Mouse (Mus musculus): ENCODE data around the gene Sgpp2. TPM values are rescaled to one million over a fixed set of nuclear protein-coding genes. Genes with fewer than 3 reads are reported as not detected.

The Sgpp2 gene
- polyA plus RNA-seq, 1 experiment from 2014 or later: 0.37 TPM

DNA sequence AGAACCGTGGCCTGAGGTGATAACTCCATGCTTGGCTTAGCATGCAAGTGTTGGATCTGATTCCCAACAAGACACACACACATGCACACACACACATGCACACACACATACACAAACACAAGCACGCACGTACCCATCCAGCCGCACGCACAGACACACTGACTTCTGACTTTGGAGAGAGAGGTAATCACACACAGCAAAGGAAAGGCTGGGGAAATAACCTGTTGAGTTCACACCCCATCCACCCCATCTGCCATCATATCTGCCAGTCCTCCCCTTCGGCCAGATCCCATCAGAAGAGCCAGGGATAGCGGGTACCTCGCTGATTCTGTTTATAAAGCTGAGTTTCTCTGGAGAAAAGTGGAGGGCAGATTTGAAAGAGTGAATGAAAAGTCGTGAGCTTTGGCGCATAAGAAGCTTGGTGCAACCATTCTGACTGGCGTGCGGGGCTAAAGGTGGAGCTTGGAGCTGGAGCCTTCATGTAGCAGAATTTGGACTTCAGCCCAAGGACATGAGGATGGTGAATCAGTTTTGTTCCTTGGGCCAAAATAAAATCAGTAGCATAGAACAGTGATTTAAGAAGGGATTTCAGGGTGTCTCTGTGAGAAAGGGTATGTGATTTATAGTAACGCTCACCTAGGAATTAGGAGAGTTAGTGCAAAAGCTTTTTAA is 8.1 kb downstream of the Sgpp2 start:
- Histone ChIP-seq H3K9ac (no peak overlapping the region), H3K4me2 (no peak overlapping the region), H3K27ac (no peak overlapping the region), H3K4me3 (no peak overlapping the region), H3K4me1 (no peaks in the 10 kb centered on the region), H3K27me3 (no peaks in the 10 kb centered on the region), H3K36me3 (ENCODE audit: poor library complexity, severe bottlenecking) (no peaks in the 10 kb centered on the region), H3K9me3 (replicated peaks) (no peaks in the 10 kb centered on the region)
- no peak for ATAC-seq
- WGBS: 87% methylated on average over 13 of the region's 13 CpGs

GRCm38 (mm10) chr1:78320291-78320690 is 10.1 kb downstream of the Sgpp2 start:
- Histone ChIP-seq H3K4me2 (no peak overlapping the region), H3K27ac (no peak overlapping the region), H3K9me3 (replicated peaks) (no peaks in the 10 kb centered on the region), H3K27me3 (no peaks in the 10 kb centered on the region), H3K9ac (no peak overlapping the region), H3K4me1 (no peaks in the 10 kb centered on the region), H3K36me3 (ENCODE audit: poor library complexity, severe bottlenecking) (no peaks in the 10 kb centered on the region), H3K4me3 (no peak overlapping the region)
- ATAC-seq: no peak
- 80% methylated on average over 3 of the region's 3 CpGs for WGBS

DNA sequence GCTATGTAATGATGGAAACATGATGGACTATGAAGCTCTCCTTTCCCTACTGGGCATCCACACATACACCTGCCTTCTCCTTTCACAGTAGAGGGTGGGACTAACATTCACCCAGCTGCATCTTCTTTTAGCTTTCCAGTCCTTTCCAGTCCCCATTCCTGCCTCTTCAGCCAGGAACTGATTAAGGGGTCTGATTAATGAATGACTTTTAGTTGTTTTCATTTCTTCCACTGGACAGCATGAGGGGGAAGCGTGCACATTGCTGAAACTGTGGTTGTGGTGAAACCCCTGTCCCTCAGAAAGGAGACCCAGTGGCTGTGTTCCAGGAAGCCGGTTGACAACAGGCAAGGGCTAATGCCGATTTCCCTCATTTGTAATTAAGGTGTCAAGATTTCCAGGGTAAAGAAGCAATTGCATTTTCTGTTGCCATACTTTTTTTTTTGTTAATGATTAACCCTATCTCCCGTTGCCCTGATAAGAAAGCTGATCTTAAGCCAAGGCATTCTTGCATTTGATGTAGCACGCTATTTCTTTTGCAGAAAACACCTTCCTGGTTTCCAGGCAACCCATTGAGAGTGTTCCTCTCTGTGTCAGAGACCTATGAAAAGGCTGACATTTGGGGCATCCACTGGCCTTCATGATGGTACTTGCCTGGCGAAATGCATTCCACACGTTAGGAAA is 12.1 kb downstream of the Sgpp2 start:
- Histone ChIP-seq H3K4me3 (no peak overlapping the region), H3K36me3 (ENCODE audit: poor library complexity, severe bottlenecking) (no peaks in the 10 kb centered on the region), H3K27me3 (no peaks in the 10 kb centered on the region), H3K9ac (no peak overlapping the region), H3K9me3 (replicated peaks) (no peaks in the 10 kb centered on the region), H3K4me1 (no peaks in the 10 kb centered on the region), H3K4me2 (no peak overlapping the region), H3K27ac (no peak overlapping the region)
- WGBS: 70% methylated on average over 7 of the region's 7 CpGs
- no peak for ATAC-seq

DNA sequence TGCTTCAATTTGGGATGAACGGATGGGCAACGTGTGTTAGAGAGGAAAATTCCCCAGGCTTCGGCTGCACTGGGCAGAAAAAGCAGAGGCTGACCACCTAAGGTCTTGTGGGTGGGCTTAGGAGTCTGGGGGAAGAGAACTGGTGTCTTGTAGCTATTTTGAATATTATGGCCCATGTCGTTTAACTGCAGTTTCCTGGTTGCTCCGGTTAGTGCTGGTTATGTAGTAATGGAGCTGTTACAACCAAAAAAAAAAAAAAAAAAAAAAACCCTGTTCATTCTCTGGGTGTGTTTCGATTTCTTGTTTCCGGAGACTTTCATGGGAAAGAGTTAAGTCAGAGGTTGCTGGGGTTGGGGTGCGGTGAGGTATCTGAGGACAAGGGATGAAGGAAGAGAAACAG is 12.7 kb downstream of the Sgpp2 start:
- 87% methylated on average over 8 of the region's 8 CpGs for WGBS
- no peaks in the 10 kb centered on the region for H3K4me1 ChIP-seq
- H3K36me3 ChIP-seq (ENCODE audit: poor library complexity, severe bottlenecking): no peaks in the 10 kb centered on the region
- no peak for ATAC-seq
- H3K4me3 ChIP-seq: no peak overlapping the region
- H3K27ac ChIP-seq: no peak overlapping the region
- no peak overlapping the region for H3K4me2 ChIP-seq
- H3K27me3 ChIP-seq: no peaks in the 10 kb centered on the region
- H3K9me3 ChIP-seq (replicated peaks): no peaks in the 10 kb centered on the region
- H3K9ac ChIP-seq: no peak overlapping the region

DNA sequence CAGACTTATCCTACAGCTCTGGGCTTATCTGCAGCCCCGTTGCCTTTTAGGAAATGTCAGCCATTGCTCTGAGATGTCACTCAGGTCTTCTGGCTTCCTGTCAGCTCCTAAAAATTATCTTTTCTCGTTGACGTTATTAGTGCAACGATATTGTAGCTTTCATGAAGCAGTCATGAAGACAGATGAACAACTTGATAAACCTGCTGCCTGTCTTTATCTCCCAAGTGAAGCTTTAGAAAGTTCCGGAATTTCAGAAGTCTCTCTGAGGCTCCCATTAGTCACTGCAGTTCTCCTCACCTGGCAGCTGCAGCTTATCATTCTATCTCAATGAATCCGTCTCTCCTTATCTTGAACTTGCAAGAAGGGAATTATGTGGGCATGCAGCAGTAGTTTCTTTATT is 13.9 kb downstream of the Sgpp2 start:
- Histone ChIP-seq H3K9ac (no peak overlapping the region), H3K9me3 (replicated peaks) (no peaks in the 10 kb centered on the region), H3K4me2 (no peak overlapping the region), H3K36me3 (ENCODE audit: poor library complexity, severe bottlenecking) (no peaks in the 10 kb centered on the region), H3K4me1 (no peaks in the 10 kb centered on the region), H3K4me3 (no peak overlapping the region), H3K27me3 (no peaks in the 10 kb centered on the region), H3K27ac (no peak overlapping the region)
- ATAC-seq: no peak
- WGBS: 90% methylated on average over 6 of the region's 6 CpGs

DNA sequence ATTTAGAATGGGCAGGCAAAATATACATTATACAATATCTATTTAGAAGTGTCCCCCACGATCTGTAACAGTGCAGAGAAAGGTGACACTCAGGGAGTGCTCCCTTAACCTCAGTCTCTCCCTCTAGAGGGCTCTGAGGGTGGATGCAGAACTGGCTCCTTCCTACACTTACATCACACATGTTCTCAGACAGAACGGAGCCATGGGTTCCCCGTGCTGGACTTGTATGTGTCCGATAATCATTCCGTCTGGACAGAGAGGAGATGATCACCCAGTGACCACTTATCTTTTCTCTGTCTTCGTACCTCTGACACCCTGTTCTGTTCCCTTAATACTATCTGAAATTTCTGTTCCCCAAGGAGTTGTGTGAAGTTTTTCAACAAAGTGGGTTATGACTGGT is 15.7 kb downstream of the Sgpp2 start:
- H3K4me1 ChIP-seq: no peaks in the 10 kb centered on the region
- no peak overlapping the region for H3K9ac ChIP-seq
- WGBS: 84% methylated on average over 6 of the region's 6 CpGs
- H3K4me3 ChIP-seq: no peak overlapping the region
- H3K4me2 ChIP-seq: no peak overlapping the region
- no peaks in the 10 kb centered on the region for H3K27me3 ChIP-seq
- ATAC-seq: no peak
- H3K27ac ChIP-seq: no peak overlapping the region
- H3K36me3 ChIP-seq (ENCODE audit: poor library complexity, severe bottlenecking): no peaks in the 10 kb centered on the region
- H3K9me3 ChIP-seq (replicated peaks): no peaks in the 10 kb centered on the region

DNA sequence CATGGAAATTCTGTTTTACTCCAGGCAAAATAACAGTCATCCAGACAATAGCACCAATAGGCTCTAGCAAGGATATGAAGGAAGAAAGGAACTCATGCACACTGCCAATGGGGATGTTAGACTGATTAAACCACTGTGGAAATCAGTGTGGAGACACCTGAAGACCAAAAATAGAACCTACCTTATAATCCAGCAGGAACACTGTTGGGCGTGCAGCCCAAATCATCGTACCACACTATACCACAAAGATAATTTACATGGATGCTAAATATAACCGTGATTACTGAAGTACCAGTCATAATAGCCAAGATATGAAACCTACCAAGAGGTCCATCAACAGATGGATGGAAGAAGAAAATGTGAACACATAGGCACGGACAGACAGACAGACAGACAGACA is 18.5 kb downstream of the Sgpp2 start:
- no peak overlapping the region for H3K27ac ChIP-seq
- H3K4me2 ChIP-seq: no peak overlapping the region
- H3K9me3 ChIP-seq (replicated peaks): no peaks in the 10 kb centered on the region
- no peaks in the 10 kb centered on the region for H3K27me3 ChIP-seq
- no peak overlapping the region for H3K4me3 ChIP-seq
- WGBS: 90% methylated on average over 4 of the region's 4 CpGs
- no peak overlapping the region for H3K9ac ChIP-seq
- no peaks in the 10 kb centered on the region for H3K36me3 ChIP-seq (ENCODE audit: poor library complexity, severe bottlenecking)
- H3K4me1 ChIP-seq: no peaks in the 10 kb centered on the region
- no peak for ATAC-seq

GRCm38 (mm10) chr1:78329861-78330260 is 19.7 kb downstream of the Sgpp2 start:
- H3K4me3 ChIP-seq: no peak overlapping the region
- no peak for ATAC-seq
- H3K27me3 ChIP-seq: no peaks in the 10 kb centered on the region
- H3K9me3 ChIP-seq (replicated peaks): no peaks in the 10 kb centered on the region
- no peaks in the 10 kb centered on the region for H3K36me3 ChIP-seq (ENCODE audit: poor library complexity, severe bottlenecking)
- H3K4me2 ChIP-seq: no peak overlapping the region
- no peak overlapping the region for H3K27ac ChIP-seq
- H3K9ac ChIP-seq: no peak overlapping the region
- WGBS: 96% methylated on average over 1 of the region's 1 CpGs
- H3K4me1 ChIP-seq: no peaks in the 10 kb centered on the region

DNA sequence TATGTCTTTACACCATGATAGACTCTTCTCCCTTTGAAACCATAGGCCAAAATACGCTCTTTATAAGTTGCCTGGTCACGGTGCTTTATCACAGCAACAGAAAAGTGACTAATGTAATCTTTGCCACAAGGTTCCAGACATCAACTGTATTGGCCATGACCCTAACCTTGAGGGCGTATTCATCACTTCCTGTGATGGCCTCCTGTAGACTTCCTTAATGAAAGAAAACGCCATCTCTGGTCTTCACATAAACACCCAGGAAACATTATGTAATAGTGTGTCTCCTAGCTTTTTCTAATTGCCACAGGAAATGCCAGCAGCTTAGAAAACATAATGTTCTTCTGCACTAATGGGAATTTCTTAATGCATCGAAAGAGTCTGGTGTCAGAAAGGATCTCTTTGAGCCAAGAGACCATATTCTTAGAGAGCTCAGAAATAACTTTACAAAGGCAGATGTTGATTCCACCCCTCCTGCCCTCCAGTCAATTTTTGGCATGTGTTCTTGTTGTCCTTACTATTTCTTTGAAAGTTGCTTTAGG is 20.5 kb downstream of the Sgpp2 start:
- Histone ChIP-seq H3K36me3 (ENCODE audit: poor library complexity, severe bottlenecking) (no peaks in the 10 kb centered on the region), H3K4me1 (no peaks in the 10 kb centered on the region), H3K4me2 (no peak overlapping the region), H3K9me3 (replicated peaks) (no peaks in the 10 kb centered on the region), H3K4me3 (no peak overlapping the region), H3K9ac (no peak overlapping the region), H3K27ac (no peak overlapping the region), H3K27me3 (no peaks in the 10 kb centered on the region)
- 93% methylated on average over 5 of the region's 5 CpGs for WGBS
- ATAC-seq: no peak

DNA sequence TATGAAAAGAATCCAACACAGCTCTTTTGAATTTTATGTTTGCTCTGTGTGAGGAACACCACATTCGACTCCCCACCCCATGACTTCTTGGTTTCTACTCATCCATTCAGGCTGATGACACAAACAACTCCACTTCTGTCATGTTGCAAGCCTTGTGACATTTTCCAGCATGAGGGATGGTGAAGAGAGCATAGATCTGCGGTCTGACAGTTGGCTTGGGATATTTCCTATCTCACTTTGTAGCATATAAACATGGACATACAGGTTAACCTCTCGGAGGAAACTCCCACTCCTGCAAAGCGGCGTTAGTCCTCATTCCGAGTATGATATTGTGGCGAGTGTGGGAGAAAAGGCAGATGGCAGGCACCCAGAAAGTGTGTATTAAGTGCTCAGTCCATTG is 27.6 kb downstream of the Sgpp2 start:
- Histone ChIP-seq H3K36me3 (ENCODE audit: poor library complexity, severe bottlenecking) (no peaks in the 10 kb centered on the region), H3K27me3 (no peaks in the 10 kb centered on the region), H3K9ac (no peak overlapping the region), H3K4me2 (no peak overlapping the region), H3K4me3 (no peak overlapping the region), H3K4me1 (no peaks in the 10 kb centered on the region), H3K27ac (no peak overlapping the region), H3K9me3 (replicated peaks) (no peaks in the 10 kb centered on the region)
- 79% methylated on average over 7 of the region's 7 CpGs for WGBS
- no peak for ATAC-seq

DNA sequence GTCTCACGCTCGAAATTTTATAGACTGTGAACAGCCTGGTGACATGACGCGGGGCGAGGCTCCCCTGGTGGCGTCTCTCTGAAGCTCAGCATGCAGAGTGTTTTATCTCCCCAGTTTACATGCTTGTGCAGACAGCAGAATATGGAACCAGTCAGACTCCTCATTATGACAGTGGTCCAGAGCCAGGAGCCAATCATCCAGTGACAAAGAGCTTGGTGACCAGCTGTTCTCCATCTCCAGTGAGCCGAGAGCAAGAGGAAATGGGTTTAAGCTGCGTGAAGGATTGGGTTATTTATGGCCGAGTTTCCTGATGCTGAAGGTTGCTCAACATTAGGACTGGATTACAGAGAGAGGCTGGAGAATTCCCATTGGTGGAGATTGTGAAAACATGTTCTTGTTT is 28.1 kb downstream of the Sgpp2 start:
- no peak overlapping the region for H3K27ac ChIP-seq
- H3K9me3 ChIP-seq (replicated peaks): no peaks in the 10 kb centered on the region
- 41% methylated on average over 9 of the region's 9 CpGs for WGBS
- ATAC-seq: peak; percentile 57; the same call in 1 of the 2 replicates
- H3K4me3 ChIP-seq: no peak overlapping the region
- H3K27me3 ChIP-seq: no peaks in the 10 kb centered on the region
- H3K36me3 ChIP-seq (ENCODE audit: poor library complexity, severe bottlenecking): no peaks in the 10 kb centered on the region
- no peaks in the 10 kb centered on the region for H3K4me1 ChIP-seq
- no peak overlapping the region for H3K4me2 ChIP-seq
- H3K9ac ChIP-seq: no peak overlapping the region

- Histone ChIP-seq H3K9ac (no peak overlapping the region), H3K27me3 (no peaks in the 10 kb centered on the region), H3K36me3 (ENCODE audit: poor library complexity, severe bottlenecking) (no peaks in the 10 kb centered on the region), H3K4me1 (no peaks in the 10 kb centered on the region), H3K27ac (no peak overlapping the region), H3K4me3 (no peak overlapping the region), H3K9me3 (replicated peaks) (no peaks in the 10 kb centered on the region), H3K4me2 (no peak overlapping the region)
- 78% methylated on average over 5 of the region's 5 CpGs for WGBS
- ATAC-seq: no peak
Observed at GRCm38 (mm10) chr1:78339941-78340340, 29.8 kb downstream of the Sgpp2 start.

GRCm38 (mm10) chr1:78340584-78340983 is 30.4 kb downstream of the Sgpp2 start:
- 73% methylated on average over 5 of the region's 5 CpGs for WGBS
- H3K36me3 ChIP-seq (ENCODE audit: poor library complexity, severe bottlenecking): no peaks in the 10 kb centered on the region
- H3K9me3 ChIP-seq (replicated peaks): no peaks in the 10 kb centered on the region
- H3K4me1 ChIP-seq: no peaks in the 10 kb centered on the region
- H3K4me2 ChIP-seq: no peak overlapping the region
- ATAC-seq: no peak
- no peak overlapping the region for H3K4me3 ChIP-seq
- H3K27ac ChIP-seq: no peak overlapping the region
- no peak overlapping the region for H3K9ac ChIP-seq
- H3K27me3 ChIP-seq: no peaks in the 10 kb centered on the region
